Mouse (Mus musculus) embryonic stem cell, embryonic (primary cell): ENCODE results near the gene Olfr1447.

ENCODE experiments used
- CTCF ChIA-PET, 4 experiments: fragments of 300-600 bp in 2 of 4; fragments of 350-600 bp in 2 of 4; sonication (Branson Sonifier 250); formaldehyde crosslinking; loops; one replicate each; lab custom pipeline; 2022; ENCODE audit warnings: inconsistent platforms in 2 of 4; lab: Charles Lee
- POLR2A ChIA-PET, 4 experiments: fragments of 300-600 bp in 2 of 4; fragments of 350-600 bp in 2 of 4; sonication (Branson Sonifier 250); formaldehyde crosslinking; loops; one replicate each; lab custom pipeline; 2022; ENCODE audit warnings: antibody characterized with exemption in 4 of 4, inconsistent platforms in 1 of 4; lab: Charles Lee

Gene Olfr1447

GRCm38 (mm10) chr19:12903643-12904042 lies at the start of gene Olfr1447:
TSS of gene Olfr1447 (minus strand) at chr19:12903743.
- ChIA-PET CTCF (no interaction called here), POLR2A (no interaction called here)

- CTCF ChIA-PET = no interaction called here
- POLR2A ChIA-PET = no interaction called here
Observed at GRCm38 (mm10) chr19:12949958-12950357, 46.4 kb upstream of the Olfr1447 start, which contains the start of gene Olfr1450. TSS of gene Olfr1450 (plus strand) at chr19:12950258.

GRCm38 (mm10) chr19:12930540-12930939 lies 27.0 kb upstream of the Olfr1447 start, which contains the start of gene Olfr1449:
TSS of gene Olfr1449 (plus strand) at chr19:12930840.
- POLR2A ChIA-PET = no interaction called here
- CTCF ChIA-PET = no interaction called here

GRCm38 (mm10) chr19:12924319-12924718 lies 20.8 kb upstream of the Olfr1447 start, which contains the start of gene Olfr1448:
TSS of gene Olfr1448 (minus strand) at chr19:12924419.
- ChIA-PET POLR2A (interaction anchor here in 1 of 4 experiments (0.6 kb wide), 1 partner anchor 126 kb away, joined by 3 read pairs; no protein-coding TSS in a partner anchor), CTCF (no interaction called here)

GRCm38 (mm10) chr19:12893424-12893823 lies 10.1 kb downstream of the Olfr1447 start, which contains the start of gene Olfr1446:
TSS of gene Olfr1446 (minus strand) at chr19:12893524.
- CTCF ChIA-PET = interaction anchor here in 1 of 4 experiments (0.8 kb wide), 1 partner anchor 18 kb away, joined by 3 read pairs; no protein-coding TSS in a partner anchor

GRCm38 (mm10) chr19:12883555-12883954 lies 20.0 kb downstream of the Olfr1447 start, which contains the start of gene Olfr1445:
TSS of gene Olfr1445 (plus strand) at chr19:12883855.
- POLR2A ChIA-PET = no interaction called here

More at GRCm38 (mm10) chr19:12893424-12893823, 10.1 kb downstream of the Olfr1447 start, which contains the start of gene Olfr1446:
- POLR2A ChIA-PET = no interaction called here

GRCm38 (mm10) chr19:12856983-12857382 lies 46.6 kb downstream of the Olfr1447 start, which contains the start of gene Olfr1444:
TSS of gene Olfr1444 (plus strand) at chr19:12857283.
- ChIA-PET POLR2A (no interaction called here), CTCF (no interaction called here)

More at GRCm38 (mm10) chr19:12883555-12883954, 20.0 kb downstream of the Olfr1447 start, which contains the start of gene Olfr1445:
- CTCF ChIA-PET = interaction anchor here in 1 of 4 experiments (1.4 kb wide), 1 partner anchor 365 kb away, joined by 3 read pairs; no protein-coding TSS in a partner anchor
